Comparison of ENCODE assay signal across 8 mouse cellular contexts in genomic region chr11:120630401-120630871, GRCm38 (mm10). TPM values are rescaled to one million over a fixed set of nuclear protein-coding genes. Genes with fewer than 3 reads are reported as not detected.
DNase-seq lines count a peak whose midpoint lies in the region; ATAC-seq and TF ChIP-seq lines count a peak whose summit lies in the region.

No protein-coding gene starts in this region.

- in situ Hi-C loops in ES-E14 (cut with MboI; ENCODE audit: low sequenced_read_pairs in 2 of 2, unreplicated experiment in 2 of 2) = no loop called here

- TF ChIP-seq CTCF in C2C12 (IDR thresholded peaks at IDR 0.05; ENCODE audit: control insufficient read depth, insufficient read depth, insufficient read length) = no peak
- TF ChIP-seq CTCF in lung, postnatal 0 days (IDR thresholded peaks at IDR 0.05) = no peak

- no peaks in the 10 kb centered on the region for H3K9me3 ChIP-seq in ES-E14 (ENCODE audit: control insufficient read depth, insufficient read depth, low read depth, low read length)
- H3K9me3 ChIP-seq in kidney, embryonic 14.5 days (ENCODE audit: control insufficient read depth, low read length) = no peaks in the 10 kb centered on the region
- H3K9me3 ChIP-seq in lung, postnatal 0 days (ENCODE audit: low read length) = no peaks in the 10 kb centered on the region

- H3K4me3 ChIP-seq in C2C12 (ENCODE audit: insufficient read depth, poor library complexity, severe bottlenecking) (peak overlapping the region; percentile 21), ES-E14 (ENCODE audit: insufficient read depth in 1 of 2, low read depth in 1 of 2, low read length in 2 of 2, poor library complexity in 1 of 2, severe bottlenecking in 1 of 2) (peak overlapping the region; percentile 26 to 45; a peak in 3 of 4 replicates)
- H3K4me3 ChIP-seq in kidney, embryonic 14.5 days (ENCODE audit: low read length) = no peak overlapping the region; the same call in 1 of the 2 replicates
- H3K4me3 ChIP-seq in lung, postnatal 0 days (ENCODE audit: low read depth, low read length) = no peak overlapping the region

- H3K79me3 ChIP-seq in C2C12 (ENCODE audit: low read depth) = peaks cover 77% of the 10 kb centered on the region

- peak overlapping the region; percentile 20 for H3K4me2 ChIP-seq in kidney, embryonic 14.5 days (replicated peaks; ENCODE audit: low read depth, low read length)
- peak overlapping the region; percentile 34 for H3K4me2 ChIP-seq in lung, postnatal 0 days (replicated peaks; ENCODE audit: low read depth, low read length)

- peak; percentile 28; the same call in 1 of the 2 replicates for TF ChIP-seq EP300 in lung, postnatal 0 days (IDR thresholded peaks at IDR 0.05)

- H3K27ac ChIP-seq in ES-E14 (ENCODE audit: insufficient read depth, low read depth, low read length, poor library complexity, severe bottlenecking) = peak overlapping the region; percentile 56
- H3K27ac ChIP-seq in kidney, embryonic 14.5 days (ENCODE audit: low read depth, low read length) = peak overlapping the region; percentile 76
- peak overlapping the region; percentile 70 for H3K27ac ChIP-seq in lung, postnatal 0 days (ENCODE audit: low read length)

- WGBS in kidney, embryonic 14.5 days = 22% methylated on average over 5 of the region's 5 CpGs
- 39% methylated on average over 5 of the region's 5 CpGs for WGBS in lung, postnatal 0 days

- H3K4me1 ChIP-seq in ES-E14 (ENCODE audit: control insufficient read depth in 2 of 2, insufficient read depth in 2 of 2, low read length in 2 of 2, poor library complexity in 1 of 2) = peaks cover 4 to 33% of the 10 kb centered on the region in 2 experiments
- H3K4me1 ChIP-seq in kidney, embryonic 14.5 days (ENCODE audit: control insufficient read depth, insufficient read depth, low read length) = peaks cover 35% of the 10 kb centered on the region
- H3K4me1 ChIP-seq in lung, postnatal 0 days (ENCODE audit: insufficient read depth, low read depth, low read length) = peaks cover 19% of the 10 kb centered on the region

- no peak for DNase-seq in ES-E14 (ENCODE audit: low read depth, low spot score)
- peak; percentile 62 for DNase-seq in gonadal fat pad, adult 2 months (ENCODE audit: low read depth)
- DNase-seq in lung, postnatal 0 days (ENCODE audit: low spot score) = peak; percentile 83
- DNase-seq in spleen, postnatal 4 days (ENCODE audit: low spot score in 2 of 2) = peak; percentile 68 to 80
- no peak for DNase-seq in urinary bladder, postnatal 25 days (ENCODE audit: low spot score)
- no peak for DNase-seq in testis, postnatal 14 days (ENCODE audit: low spot score)

- peaks cover 95% of the 10 kb centered on the region for H3K79me2 ChIP-seq in C2C12 (ENCODE audit: control insufficient read depth, insufficient read depth)

- H3K9ac ChIP-seq in ES-E14 (ENCODE audit: insufficient read depth, low read depth, low read length, poor library complexity, severe bottlenecking) = peak overlapping the region; percentile 61
- peak overlapping the region; percentile 38; the same call in 1 of the 2 replicates for H3K9ac ChIP-seq in kidney, embryonic 14.5 days (ENCODE audit: low read depth, low read length)
- H3K9ac ChIP-seq in lung, postnatal 0 days (replicated peaks; ENCODE audit: low read depth) = peak overlapping the region; percentile 32

- H3K36me3 ChIP-seq in C2C12 (ENCODE audit: control insufficient read depth, insufficient read depth) (peaks cover 35% of the 10 kb centered on the region), ES-E14 (ENCODE audit: control insufficient read depth, insufficient read depth, low read length, poor library complexity, severe bottlenecking) (peaks cover 23% of the 10 kb centered on the region)
- peaks cover 28% of the 10 kb centered on the region for H3K36me3 ChIP-seq in kidney, embryonic 14.5 days (ENCODE audit: control insufficient read depth, insufficient read depth, low read length)
- no peaks in the 10 kb centered on the region for H3K36me3 ChIP-seq in lung, postnatal 0 days (ENCODE audit: insufficient read depth, low read length)

- peak overlapping the region; percentile 44 for H3ac ChIP-seq in C2C12 (ENCODE audit: control insufficient read depth, insufficient read length, low read depth)

- H3K27me3 ChIP-seq in C2C12 (ENCODE audit: control insufficient read depth, insufficient read depth, insufficient read length) = no peaks in the 10 kb centered on the region
- no peaks in the 10 kb centered on the region for H3K27me3 ChIP-seq in kidney, embryonic 14.5 days (ENCODE audit: control insufficient read depth, insufficient read depth, low read length)
- H3K27me3 ChIP-seq in lung, postnatal 0 days (replicated peaks; ENCODE audit: insufficient read depth, low read length) = no peaks in the 10 kb centered on the region

- ATAC-seq in kidney, embryonic 14.5 days (ENCODE audit: low FRiP score, low TSS enrichment) = no peak
- ATAC-seq in lung, postnatal 0 days = peak; percentile 10

TF ChIP-seq in C2C12, 6 proteins besides CTCF, POLR2A, EP300 and RAD21:
- no peak for TF ChIP-seq FOSL1 (IDR thresholded peaks at IDR 0.05; ENCODE audit: insufficient read depth, low read length, poor library complexity, severe bottlenecking)
- peak; percentile 56 for TF ChIP-seq CEBPB (IDR thresholded peaks at IDR 0.05; ENCODE audit: low read depth)

TF ChIP-seq in ES-E14, 5 proteins besides CTCF, POLR2A, EP300 and RAD21:
- TF ChIP-seq ZNF384 (IDR thresholded peaks at IDR 0.05; ENCODE audit: low read depth, low read length) = no peak
- no peak for TF ChIP-seq HCFC1 (IDR thresholded peaks at IDR 0.05; ENCODE audit: borderline replicate concordance, insufficient read depth, low read length)
- no peak for TF ChIP-seq CHD2 (IDR thresholded peaks at IDR 0.05; ENCODE audit: low read depth, low read length)
- no peak for TF ChIP-seq ZC3H11A (IDR thresholded peaks at IDR 0.05; ENCODE audit: borderline replicate concordance, low read depth, low read length)
- no peak for TF ChIP-seq MAFK (IDR thresholded peaks at IDR 0.05; ENCODE audit: insufficient read depth, low read depth, low read length)

RNA-seq across cellular contexts. Expression of gene Mafg, which starts 3.0 kb away (rescaled TPM):
- polyA plus RNA-seq in C2C12 (2012; fragmentation: generic; extraction: Trizol) = 33.3 TPM
- 42.6 and 48.4 TPM in 2 replicates for total RNA-seq in ES-E14 (2012; rRNA removed)
- polyA plus RNA-seq in gonadal fat pad, adult 2 months (2012; rRNA removed) = 53.0 and 56.7 TPM in 2 replicates
- 26.9 and 27.9 TPM in 2 replicates for polyA plus RNA-seq in kidney, embryonic 14.5 days (2014; fragmentation: Nextera tagmentation; extraction: Ambion mirVana)
- 25.9 and 28.3 TPM in 2 replicates for polyA plus RNA-seq in lung, postnatal 0 days (2015; fragmentation: Nextera tagmentation; extraction: Ambion mirVana)

RNA-seq across cellular contexts. Expression of gene Sirt7, which starts 5.4 kb away (rescaled TPM):
- 21.9 TPM for polyA plus RNA-seq in C2C12 (2012; fragmentation: generic; extraction: Trizol)
- 29.4 and 33.2 TPM in 2 replicates for total RNA-seq in ES-E14 (2012; rRNA removed)
- polyA plus RNA-seq in gonadal fat pad, adult 2 months (2012; rRNA removed) = 57.9 and 61.4 TPM in 2 replicates
- 23.8 and 28.6 TPM in 2 replicates for polyA plus RNA-seq in kidney, embryonic 14.5 days (2014; fragmentation: Nextera tagmentation; extraction: Ambion mirVana)
- polyA plus RNA-seq in lung, postnatal 0 days (2015; fragmentation: Nextera tagmentation; extraction: Ambion mirVana) = 45.3 and 46.0 TPM in 2 replicates

RNA-seq across cellular contexts. Expression of gene Pcyt2, which starts 12.7 kb away (rescaled TPM):
- 51.5 TPM for polyA plus RNA-seq in C2C12 (2012; fragmentation: generic; extraction: Trizol)
- total RNA-seq in ES-E14 (2012; rRNA removed) = 88.6 and 188 TPM in 2 replicates
- polyA plus RNA-seq in gonadal fat pad, adult 2 months (2012; rRNA removed) = 139 and 189 TPM in 2 replicates
- polyA plus RNA-seq in kidney, embryonic 14.5 days (2014; fragmentation: Nextera tagmentation; extraction: Ambion mirVana) = 82.7 and 83.5 TPM in 2 replicates
- 93.9 and 102 TPM in 2 replicates for polyA plus RNA-seq in lung, postnatal 0 days (2015; fragmentation: Nextera tagmentation; extraction: Ambion mirVana)

RNA-seq across cellular contexts. Expression of gene Pycr1, which starts 13.1 kb away (rescaled TPM):
- polyA plus RNA-seq in C2C12 (2012; fragmentation: generic; extraction: Trizol) = 16.1 TPM
- 19.0 and 19.6 TPM in 2 replicates for total RNA-seq in ES-E14 (2012; rRNA removed)
- 6.9 and 10.5 TPM in 2 replicates for polyA plus RNA-seq in gonadal fat pad, adult 2 months (2012; rRNA removed)
- 19.9 and 21.8 TPM in 2 replicates for polyA plus RNA-seq in kidney, embryonic 14.5 days (2014; fragmentation: Nextera tagmentation; extraction: Ambion mirVana)
- 6.9 and 7.1 TPM in 2 replicates for polyA plus RNA-seq in lung, postnatal 0 days (2015; fragmentation: Nextera tagmentation; extraction: Ambion mirVana)

RNA-seq across cellular contexts. Expression of gene Myadml2, which starts 17.5 kb away (rescaled TPM):
- polyA plus RNA-seq in C2C12 (2012; fragmentation: generic; extraction: Trizol) = not detected
- 0.63 TPM in 1 of 2 replicates, not detected in the other for total RNA-seq in ES-E14 (2012; rRNA removed)
- polyA plus RNA-seq in gonadal fat pad, adult 2 months (2012; rRNA removed) = 0.26 TPM in 1 of 2 replicates, not detected in the other
- not detected in 2 replicates for polyA plus RNA-seq in kidney, embryonic 14.5 days (2014; fragmentation: Nextera tagmentation; extraction: Ambion mirVana)
- 0.46 TPM in 1 of 2 replicates, not detected in the other for polyA plus RNA-seq in lung, postnatal 0 days (2015; fragmentation: Nextera tagmentation; extraction: Ambion mirVana)

Comparison
In these comparisons a context has a peak if more than half of its experiments do, and no peak if none do; other contexts are left out.
1. H3K4me3 ChIP-seq: peak in C2C12 (single experiment) and ES-E14 (2 of 2); none in kidney, embryonic 14.5 days (single experiment) and lung, postnatal 0 days (single experiment).
2. DNase-seq: peak in gonadal fat pad, adult 2 months (single experiment), lung, postnatal 0 days (single experiment) and spleen, postnatal 4 days (2 of 2); none in ES-E14 (single experiment), urinary bladder, postnatal 25 days (single experiment) and testis, postnatal 14 days (single experiment).
3. Peak in every context shown above with its lines, with median percentiles within 50 percentile points of each other: H3K27ac ChIP-seq and H3K9ac ChIP-seq.